Mouse (Mus musculus) layer of hippocampus, adult 8-10 months (tissue): ENCODE measurements around the gene Zfp366. TPM values are rescaled to one million over a fixed set of nuclear protein-coding genes. Genes with fewer than 3 reads are reported as not detected.

ENCODE experiments used
- DNase-seq, 2 experiments: peaks; one replicate each; pipeline ENCODE4 v3.0.0; 2022; ENCODE audit warnings: low spot score in 2 of 2
- total RNA-seq, 4 experiments: library from RNA; stranded (reverse); gene quantifications; 2 replicates each; pipeline ENCODE4 v1.2.4; 2022

Zfp366 gene
- total RNA-seq, 4 experiments from 2014 or later: 3.7 to 4.9 (median 3.9) TPM

DNA sequence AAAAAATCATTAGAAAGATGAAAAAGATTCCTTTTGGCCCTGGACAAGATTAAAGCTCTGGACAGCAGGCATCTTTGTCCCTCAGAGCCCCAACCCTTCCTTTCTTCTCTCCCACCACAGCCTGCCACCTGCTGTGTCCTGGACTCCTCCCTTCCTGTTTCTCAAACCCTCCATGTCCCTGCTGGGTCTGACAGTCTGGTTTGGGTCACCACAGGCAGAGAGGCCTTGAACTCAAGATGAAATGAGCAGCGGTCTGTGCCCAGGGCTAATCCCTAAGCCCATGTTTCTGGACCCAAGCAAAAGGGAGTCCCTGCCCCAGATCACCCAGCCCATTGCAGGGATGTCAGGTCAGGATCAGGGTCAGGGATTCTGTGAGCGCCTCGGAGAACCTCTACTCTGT lies 60.3 kb downstream of the Zfp366 start:
- no peak for DNase-seq

DNA sequence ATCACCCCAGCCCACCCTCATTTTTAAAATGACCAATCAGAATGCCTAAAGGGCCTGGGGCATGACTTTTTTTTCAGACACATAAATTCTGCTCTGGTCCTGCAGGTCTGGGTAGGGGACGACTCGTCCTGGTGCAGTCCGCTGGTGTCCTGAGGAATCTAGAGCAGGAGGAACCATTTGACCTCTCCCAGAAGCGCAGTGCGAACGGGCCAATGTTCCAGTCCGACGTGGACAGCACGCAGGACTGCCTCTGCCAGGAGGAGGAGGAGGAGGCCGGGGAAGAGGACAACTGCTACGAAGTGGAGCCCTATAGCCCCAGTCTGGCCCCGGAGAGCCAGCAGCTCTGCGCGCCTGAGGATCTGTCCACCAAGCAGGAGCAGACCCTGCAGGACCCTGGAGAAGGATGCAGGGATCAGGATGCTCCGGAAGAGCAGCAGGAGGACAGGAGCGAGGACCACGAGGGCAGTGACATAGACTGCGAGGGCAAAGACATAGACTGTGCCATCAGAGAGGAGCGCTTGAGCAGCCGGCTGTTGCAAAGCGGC lies 61.4 kb downstream of the Zfp366 start:
- no peak for DNase-seq

DNA sequence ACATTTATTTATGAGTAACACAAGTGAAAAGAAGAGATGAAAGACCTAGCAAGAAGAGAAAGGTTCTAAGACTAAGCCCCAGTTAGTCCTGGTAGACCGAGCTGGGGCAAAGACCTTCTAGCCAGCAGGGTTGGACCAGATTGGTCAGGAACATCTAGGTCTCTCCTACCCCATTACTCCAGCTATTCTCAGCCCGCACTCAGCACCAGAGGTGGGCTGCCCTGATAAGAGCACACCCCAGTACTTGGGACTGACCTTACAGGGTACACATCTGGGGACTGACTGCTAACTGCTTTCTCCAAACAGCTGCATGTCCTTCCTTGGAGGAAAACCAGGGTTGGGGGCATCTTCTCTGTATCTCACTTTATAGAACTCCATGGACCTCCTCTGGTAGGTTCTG lies 66.2 kb downstream of the Zfp366 start:
- no peak for DNase-seq

DNA sequence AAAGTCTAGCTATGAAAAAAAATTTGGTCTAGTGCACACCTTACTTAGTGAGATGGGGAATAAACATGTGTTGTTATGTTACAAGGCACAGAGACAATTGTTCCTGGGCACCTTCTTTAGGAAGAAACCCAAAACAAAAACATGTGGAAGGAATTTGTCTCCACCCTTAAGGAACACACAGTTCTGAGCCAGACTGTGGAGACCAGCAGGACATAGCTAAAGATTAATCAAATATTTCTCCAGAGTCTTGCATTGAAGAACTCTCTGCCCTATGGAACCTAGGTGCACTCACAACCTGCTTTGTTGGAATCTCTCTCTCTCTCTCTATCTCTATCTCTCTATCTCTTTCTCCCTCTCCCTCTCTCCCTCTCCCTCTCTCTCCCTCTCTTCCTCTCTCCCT lies 69.6 kb downstream of the Zfp366 start:
- DNase-seq: no peak

DNA sequence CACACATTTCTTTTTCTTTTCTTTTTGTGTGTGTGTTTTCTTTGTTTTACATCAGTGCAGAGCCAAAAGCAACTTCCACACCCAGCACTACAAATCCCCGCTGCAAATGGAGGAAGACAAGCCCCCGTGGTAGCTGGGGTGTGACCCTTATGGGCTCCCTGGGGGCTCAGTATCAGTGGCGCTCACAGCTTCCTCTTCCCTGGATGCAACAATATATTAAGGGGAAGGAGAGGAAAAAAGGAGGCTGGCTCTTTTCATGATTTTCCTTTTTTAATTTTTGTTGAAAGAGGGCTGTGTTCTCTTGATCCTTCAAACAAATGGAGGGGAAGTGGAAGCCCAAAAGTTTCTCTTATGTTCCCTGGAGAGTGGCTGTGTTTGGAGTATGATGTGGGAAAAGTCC lies 70.2 kb downstream of the Zfp366 start:
- DNase-seq: no peak

DNA sequence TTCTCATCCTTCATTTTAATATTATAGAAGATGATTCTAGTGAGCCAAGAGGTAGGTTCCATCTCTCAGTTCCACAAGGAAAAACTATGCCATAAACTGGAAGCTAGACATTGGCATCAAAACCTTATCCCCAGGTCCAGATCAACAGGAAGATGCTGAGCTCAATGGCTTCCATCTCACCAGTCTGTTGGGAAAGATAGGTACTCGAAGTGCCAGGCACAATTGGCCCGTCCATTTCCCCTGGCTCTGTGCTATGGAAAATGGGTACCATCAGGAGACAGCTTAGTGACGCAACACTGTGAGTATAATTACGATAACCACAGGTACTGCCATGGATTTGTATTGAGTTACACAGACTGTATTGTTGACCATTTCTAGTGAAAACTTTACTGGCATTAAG lies 72.3 kb downstream of the Zfp366 start:
- DNase-seq: no peak

DNA sequence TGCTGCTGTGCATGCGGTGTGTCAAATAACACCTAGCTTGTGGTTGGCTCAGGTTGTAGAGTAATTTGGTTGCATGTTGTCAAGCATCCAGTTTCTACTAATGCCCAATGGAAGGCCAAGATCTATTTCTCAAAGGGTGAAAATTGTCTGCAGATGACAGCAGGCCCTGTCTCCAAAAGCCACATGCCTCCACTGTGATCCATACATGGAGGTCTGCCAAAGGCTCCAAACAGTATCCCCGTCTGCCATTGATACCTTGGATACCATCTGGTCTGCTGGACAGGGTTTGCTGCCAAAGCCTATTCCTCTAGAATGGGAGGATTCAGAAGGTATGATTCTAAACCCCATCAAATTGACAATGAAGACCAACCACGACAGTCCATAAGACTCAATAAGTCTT lies 74.1 kb downstream of the Zfp366 start:
- DNase-seq: no peak

DNA sequence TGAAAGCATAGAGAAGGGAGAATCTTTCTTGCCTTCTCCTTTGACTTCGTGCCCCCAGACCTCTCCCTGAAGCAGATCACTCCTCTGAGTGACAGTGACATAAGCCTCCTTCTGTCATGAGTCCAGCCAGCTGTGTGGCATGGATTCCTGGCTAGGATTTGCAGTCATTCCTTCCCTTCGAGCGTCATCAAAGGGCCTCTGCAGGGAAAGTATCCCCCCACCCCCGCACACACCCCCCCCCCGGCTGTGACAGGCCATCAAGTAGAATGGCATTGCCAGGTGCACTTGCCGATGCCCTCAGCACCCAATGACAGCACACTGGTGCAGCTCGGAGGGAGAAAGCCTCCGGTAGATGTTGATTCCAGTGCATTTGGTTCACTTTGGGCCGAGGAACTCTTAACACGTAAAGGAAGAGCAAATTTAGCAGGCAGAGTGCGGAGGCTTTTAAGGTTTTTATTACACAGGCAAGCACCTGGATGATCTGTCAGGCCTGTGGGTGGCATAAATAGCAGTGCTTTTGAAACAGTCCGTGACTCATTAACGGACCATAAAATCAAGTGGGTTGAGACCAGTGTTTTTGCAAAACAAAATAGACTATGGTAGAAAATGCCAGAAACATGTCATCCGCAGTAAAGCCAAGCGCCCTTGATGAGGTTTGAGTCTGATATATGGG lies 75.0 kb downstream of the Zfp366 start:
- DNase-seq: no peak

DNA sequence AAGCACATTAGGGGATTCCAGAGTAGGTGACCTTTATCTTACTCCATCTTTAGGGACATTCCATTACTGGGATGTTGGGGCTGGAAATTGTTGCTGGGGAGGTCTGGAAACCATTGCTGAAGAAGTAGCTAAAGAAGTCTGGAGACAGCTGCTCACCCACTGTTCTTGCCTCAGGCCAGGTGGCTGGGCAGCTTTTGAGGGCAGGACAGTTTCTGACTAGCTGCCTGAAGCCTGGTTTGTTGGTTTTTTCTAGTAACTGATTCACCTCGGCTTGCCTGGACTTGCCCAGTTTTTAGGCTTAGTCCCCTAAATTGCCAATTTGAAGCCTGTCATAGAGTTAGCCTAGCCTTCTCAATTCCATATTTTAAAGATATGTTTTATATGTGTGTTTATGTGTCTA lies 77.8 kb downstream of the Zfp366 start:
- no peak for DNase-seq

DNA sequence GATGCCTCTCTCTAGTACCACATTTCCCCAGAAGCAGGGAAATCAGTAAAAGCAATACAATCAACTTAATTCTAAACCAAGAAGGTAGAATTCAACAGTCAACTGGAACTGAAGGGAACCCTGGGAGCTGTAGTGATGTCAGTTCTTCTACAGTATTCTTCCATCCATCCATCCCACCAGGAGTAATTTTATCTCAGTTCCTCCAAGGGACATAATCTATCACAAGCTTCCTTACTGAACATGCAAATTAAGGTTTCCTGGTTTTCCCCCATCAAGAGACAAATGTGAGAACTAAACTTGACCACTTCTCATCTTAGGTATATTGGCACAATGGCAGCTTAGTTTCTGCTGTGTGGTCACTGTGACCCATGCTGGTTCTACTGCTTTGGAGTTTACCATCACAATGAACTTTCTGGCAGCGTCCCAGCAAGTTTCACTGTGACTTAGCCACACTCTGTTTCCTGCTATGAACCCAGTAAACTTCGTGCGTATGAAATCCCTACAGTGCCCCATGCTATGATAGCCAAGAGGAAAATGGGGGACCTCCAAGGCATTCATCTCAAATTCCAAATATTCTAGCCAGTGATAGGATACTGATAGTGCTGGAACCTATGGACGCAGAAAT lies 78.6 kb downstream of the Zfp366 start:
- DNase-seq: no peak

DNA sequence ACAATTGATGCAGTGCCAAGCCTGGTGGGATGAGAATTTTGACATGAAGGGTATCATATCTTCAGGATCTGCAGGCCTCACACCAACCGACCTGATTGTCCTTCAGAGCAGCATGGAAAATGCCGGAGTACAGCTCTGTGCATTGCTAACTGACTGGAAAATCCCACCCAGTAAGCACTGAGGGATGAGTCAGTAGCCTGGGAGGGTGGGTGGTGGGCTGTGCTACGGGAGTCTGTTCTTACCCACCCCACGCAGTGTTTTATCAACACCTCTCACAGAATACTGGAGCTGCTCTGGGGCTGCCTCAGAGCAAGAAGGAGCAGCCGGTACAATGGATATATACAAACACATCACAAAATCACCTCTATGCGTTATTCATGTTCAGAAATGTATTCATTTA lies 79.9 kb downstream of the Zfp366 start:
- no peak for DNase-seq

DNA sequence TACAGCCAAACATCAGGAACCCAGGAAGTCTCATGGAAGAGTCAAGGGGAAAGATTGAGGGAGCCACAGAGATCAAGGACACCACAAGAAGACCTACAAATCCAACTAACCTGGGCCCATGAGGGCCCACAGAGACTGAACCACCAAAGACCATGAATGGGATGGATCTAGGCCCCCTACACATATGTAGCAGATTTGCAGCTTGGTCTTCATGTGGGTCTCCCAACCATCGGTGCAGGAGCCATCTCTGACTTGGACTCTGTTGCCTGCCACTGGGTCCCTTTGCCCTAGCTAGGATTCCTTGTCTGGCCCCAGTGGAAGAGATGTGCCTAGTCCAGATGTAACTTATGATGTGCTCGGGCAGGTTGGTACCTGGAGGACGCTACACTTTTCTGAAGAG lies 87.4 kb downstream of the Zfp366 start:
- no peak for DNase-seq

DNA sequence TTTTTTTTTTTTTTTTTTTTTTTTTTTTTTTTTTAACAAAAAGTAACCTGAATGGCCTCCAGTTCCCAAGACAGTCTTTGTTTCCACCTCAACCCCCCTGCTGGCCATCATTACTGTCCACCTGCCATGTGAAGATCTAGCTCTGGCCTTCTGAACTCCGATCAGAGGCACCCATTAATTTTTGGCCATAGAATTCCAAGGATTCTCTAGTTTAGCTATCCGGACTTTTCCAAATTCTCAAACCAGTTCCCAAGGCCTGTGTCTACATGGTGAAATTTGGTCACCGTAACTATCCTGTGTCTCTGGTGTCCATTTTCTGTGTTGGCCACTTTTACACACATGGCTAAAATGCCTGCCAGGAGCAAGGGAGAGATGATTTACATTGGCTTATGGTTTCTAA lies 92.9 kb downstream of the Zfp366 start:
- DNase-seq: no peak

DNA sequence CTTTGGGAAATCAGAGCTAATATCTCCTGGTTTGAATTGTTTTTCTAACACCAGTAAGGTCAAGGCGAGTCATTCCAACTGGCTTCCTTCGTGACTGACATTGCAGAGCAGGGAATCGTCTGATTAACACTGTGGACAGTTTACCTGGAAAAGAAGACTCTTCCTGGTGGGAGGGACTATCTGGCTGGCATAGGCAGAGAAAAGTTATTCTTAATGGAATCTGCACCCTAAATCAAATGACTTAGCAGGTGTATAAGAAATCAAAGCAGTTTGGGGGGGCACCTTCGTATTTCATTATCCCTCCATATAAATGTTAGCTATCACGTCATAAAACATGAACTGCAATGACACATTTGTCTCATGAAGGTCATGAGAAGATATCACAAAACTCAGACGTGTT lies 93.9 kb downstream of the Zfp366 start:
- no peak for DNase-seq

DNA sequence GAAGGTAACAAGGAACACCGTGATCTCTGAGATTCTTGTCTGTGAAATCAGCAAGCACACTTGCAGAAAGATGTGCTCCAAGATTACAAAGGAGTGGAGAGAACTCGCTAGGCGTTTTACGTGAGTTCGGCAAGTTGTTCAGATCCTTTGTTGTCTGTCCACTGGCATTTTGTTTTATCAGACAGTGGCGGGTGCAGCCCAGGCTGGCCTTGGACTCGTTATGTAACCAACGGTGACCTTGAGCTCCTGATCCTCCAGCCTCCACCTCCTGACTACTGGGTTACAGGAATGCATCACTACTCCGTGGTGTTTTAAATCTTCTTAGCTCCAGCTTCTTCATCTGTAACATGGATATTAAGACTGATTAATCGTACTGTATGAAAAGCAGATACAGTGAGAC lies 94.7 kb downstream of the Zfp366 start:
- no peak for DNase-seq

DNA sequence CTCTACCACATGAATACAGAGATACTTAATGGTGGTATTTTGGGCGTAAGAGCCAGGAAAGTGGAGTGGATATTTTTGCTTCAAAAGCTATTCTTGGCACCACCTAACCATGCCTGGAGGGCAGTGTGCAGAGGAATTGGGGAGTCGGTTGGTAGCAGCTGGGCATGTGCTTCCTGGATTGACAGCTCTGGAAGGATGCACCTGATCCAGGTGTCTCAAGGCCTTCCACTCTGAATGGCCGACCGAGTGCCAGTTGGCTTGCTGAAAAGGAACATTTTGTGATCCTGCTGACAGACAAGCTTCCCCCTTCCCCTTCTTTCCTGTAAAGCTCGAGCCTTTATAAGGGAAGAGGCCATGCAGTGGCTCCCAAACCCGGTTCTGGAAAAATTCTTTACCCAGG lies 98.3 kb downstream of the Zfp366 start:
- DNase-seq: no peak

DNA sequence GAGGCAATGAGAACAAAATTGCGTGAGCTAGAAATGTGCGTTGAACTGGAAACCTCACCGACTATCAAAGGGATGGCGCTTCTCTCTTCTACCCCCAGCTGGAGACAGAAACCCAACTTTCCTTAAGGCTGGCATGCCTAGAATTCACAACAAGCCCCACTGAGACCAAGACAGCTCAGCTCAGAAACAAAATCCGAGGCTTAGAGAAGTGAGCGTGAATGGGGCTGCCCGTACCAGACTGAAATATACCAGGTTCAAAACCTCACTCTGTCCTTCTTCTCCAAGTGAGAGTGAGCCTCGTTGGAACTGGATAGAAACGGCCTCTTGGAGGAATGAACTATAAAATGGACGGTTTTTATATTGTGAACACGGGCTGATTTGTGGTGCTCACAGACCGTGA lies 99.3 kb downstream of the Zfp366 start:
- DNase-seq: no peak

DNA sequence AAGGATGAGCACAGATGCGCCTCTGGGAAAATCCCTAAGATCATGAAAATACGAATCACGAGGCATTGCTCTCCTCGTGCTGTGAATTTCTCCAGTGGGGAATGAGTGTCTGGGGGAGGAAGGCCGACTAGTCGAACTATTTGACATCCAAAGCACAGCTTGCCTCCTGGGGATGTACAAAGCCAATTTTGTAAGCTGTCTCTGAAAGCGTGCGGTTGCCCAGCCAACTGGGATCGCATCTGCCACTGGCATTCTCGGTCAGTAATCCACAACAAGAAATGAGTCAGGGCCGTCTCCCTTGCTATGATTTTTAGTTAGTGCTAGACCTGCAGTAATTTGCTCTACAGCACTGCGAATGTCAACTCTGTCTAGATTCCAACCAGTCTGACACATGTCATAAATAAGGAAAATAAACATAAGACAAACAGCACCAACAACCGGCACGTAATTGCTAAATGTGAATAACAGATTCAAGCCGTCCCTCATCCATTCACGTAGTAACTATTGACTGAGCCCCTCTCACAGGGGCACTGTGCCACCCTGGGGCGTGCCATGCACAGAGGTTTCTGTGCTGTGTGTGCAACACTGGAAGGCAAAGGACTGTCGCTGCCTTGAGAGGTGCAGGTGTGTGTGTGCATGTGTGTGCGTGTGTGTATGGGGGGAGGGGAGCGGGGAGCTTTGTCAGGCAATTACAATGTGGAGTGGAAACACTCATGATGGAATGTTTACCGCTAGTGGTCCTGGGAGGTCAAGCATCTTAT lies 100.0 kb downstream of the Zfp366 start:
- peak; percentile 81 to 88 for DNase-seq

DNA sequence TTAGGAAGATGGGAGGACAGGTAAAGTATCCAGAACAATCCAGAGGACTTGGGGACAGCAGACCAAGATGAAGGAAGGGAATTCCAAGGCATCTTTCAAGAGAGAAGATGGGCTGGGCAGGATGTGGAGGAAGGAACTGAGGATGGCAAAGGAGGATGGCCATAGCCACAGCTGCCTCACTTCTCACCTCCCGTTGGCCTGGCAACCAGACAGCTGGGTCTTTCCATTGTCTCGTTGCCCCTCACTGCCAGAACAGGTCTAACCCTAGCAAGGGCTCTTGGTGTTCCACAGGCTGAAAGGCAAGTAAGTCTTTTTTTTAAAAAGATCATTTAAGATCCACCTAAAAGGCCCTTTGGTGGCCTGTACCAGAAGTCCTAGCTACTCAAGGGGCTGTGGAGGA lies 100.6 kb downstream of the Zfp366 start:
- no peak for DNase-seq

DNA sequence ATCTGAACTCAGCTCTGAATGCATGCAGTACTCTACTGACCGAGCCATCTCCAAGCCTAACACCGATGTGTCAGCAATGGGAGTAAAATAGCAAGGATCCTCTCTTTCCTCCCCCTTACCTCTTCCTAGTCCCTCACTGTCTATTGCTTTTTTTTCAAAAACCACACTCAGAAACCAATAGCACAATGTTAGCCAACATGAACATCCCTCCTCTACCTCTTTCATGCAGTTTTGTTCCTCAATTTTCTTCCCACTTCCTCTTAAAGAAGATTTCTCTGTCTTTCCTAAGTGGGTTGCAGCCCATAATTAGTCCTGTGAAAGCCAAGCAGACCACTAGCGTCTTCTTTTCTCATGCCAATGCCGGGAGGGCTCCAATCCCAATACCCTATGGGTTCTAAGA lies 102.6 kb downstream of the Zfp366 start:
- DNase-seq: no peak

DNA sequence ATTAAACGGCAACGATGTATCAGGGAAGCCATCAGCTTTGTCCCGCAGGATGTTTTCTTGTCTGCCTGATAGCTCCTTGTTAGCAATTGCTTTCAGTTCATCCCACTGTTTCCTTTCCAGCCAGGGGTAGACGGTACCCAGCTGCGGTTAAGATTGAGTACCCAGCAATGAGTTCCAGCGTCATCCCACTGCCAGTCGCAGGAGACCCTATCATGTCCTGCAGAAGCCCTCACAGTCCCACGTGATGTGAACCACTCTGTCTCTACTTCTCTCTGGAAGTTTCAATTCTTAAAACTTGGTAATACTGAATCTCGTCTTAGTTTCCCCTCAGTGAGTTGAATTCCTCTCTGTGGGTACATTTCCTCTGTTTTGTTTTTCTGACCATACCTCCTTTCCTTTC lies 103.2 kb downstream of the Zfp366 start:
- no peak for DNase-seq

DNA sequence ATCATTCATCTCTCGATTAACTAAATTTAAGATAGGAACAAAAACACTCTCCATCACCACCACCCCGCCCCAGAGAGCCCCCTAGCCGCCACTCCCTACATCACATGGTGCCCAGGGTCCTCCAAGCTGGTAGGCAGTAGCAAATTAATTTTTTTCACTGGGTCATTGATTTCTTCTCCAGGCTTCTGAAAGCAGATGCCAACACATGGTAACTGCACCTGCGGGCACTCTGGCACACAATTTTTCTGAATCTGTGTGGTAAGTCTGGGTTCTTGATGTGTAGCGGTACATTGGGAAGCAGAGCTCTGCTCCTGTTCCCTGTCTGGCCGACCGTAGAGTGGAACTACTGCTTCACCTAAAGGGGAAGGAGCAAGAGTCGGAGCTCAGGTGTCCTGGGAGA lies 106.1 kb downstream of the Zfp366 start:
- DNase-seq: no peak

DNA sequence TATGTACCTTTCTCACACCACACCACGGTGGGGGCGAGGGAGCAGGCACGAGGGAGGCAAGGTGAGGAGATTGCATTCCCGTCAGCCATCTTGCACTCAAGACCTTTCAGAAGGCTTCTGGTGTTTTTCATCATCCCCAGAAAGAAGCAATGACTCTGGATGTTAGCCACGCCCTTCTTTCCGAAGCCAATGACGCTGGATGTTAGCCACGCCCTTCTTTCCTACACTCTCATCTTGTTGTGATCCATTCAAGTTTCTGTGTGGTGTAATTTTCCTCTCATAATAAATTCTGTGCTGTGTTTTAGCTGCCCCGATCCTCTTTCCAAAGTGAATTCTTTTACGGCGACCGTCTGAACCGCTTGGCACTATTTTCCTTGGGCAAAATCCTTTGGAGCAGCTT lies 109.6 kb downstream of the Zfp366 start:
- no peak for DNase-seq
